Mouse (Mus musculus): ENCODE measurements around the gene Ptpn3.

GRCm38 (mm10) chr4:57183493-57183892, 118.1 kb downstream of the Ptpn3 start:
- no peak for TF ChIP-seq CHD1 (IDR thresholded peaks at IDR 0.05; ENCODE audit: low read depth, low read length)
- TF ChIP-seq ETS1 (IDR thresholded peaks at IDR 0.05; ENCODE audit: low read depth, low read length) = no peak
- TF ChIP-seq POLR2A (IDR thresholded peaks at IDR 0.05; ENCODE audit: control insufficient read depth in 1 of 2, insufficient read depth in 1 of 2, low read depth in 1 of 2, low read length in 2 of 2, poor library complexity in 1 of 2) = no peak
- TF ChIP-seq KAT2A (conservative IDR thresholded peaks at IDR 0.05; ENCODE audit: low read depth, low read length) = no peak
- no peak for TF ChIP-seq ZKSCAN1 (IDR thresholded peaks at IDR 0.05; ENCODE audit: low read depth, low read length)
- TF ChIP-seq SIN3A (IDR thresholded peaks at IDR 0.05; ENCODE audit: low read length) = no peak
- TF ChIP-seq EP300 (IDR thresholded peaks at IDR 0.05; ENCODE audit: low read depth in 1 of 2, low read length in 2 of 2) = no peak
- no peak for TF ChIP-seq MAX (IDR thresholded peaks at IDR 0.05; ENCODE audit: low read length)
